Mouse (Mus musculus) layer of hippocampus, adult 11-12 months (tissue): ENCODE results near the gene Plcd3.

Source experiments
- DNase-seq: peaks from one replicate; pipeline ENCODE4 v3.0.0; 2022; ENCODE audit warnings: low spot score

Plcd3 gene

GRCm38 (mm10) chr11:103101481-103101865 lies at the start of gene Plcd3, which contains the start of gene Acbd4:
Gene Plcd3, minus strand, starts transcription at chr11:103101658.
Gene Acbd4, plus strand, starts transcription at chr11:103101682.
- DNase-seq, result peak; percentile 69

GRCm38 (mm10) chr11:103149771-103150170 lies 48.3 kb upstream of the Plcd3 start:
- DNase-seq, result no peak

GRCm38 (mm10) chr11:103147766-103148165 lies 46.3 kb upstream of the Plcd3 start:
- no peak for DNase-seq

- DNase-seq, result no peak
Measured at GRCm38 (mm10) chr11:103146386-103146785, 44.9 kb upstream of the Plcd3 start.

- no peak for DNase-seq
Measured at GRCm38 (mm10) chr11:103144309-103145285, 43.1 kb upstream of the Plcd3 start.

- DNase-seq, result peak; percentile 91
Measured at GRCm38 (mm10) chr11:103142441-103143182, 41.2 kb upstream of the Plcd3 start.

GRCm38 (mm10) chr11:103141944-103142255 lies 40.4 kb upstream of the Plcd3 start:
- DNase-seq, result no peak

GRCm38 (mm10) chr11:103141101-103141943 lies 39.9 kb upstream of the Plcd3 start:
- DNase-seq, result no peak

GRCm38 (mm10) chr11:103140763-103141100 lies 39.3 kb upstream of the Plcd3 start:
- no peak for DNase-seq

GRCm38 (mm10) chr11:103139951-103140762 lies 38.7 kb upstream of the Plcd3 start:
- DNase-seq, result no peak

GRCm38 (mm10) chr11:103136039-103136577 lies 34.6 kb upstream of the Plcd3 start:
- no peak for DNase-seq

GRCm38 (mm10) chr11:103134221-103134620 lies 32.8 kb upstream of the Plcd3 start:
- DNase-seq, result peak; percentile 34

GRCm38 (mm10) chr11:103133456-103134185 lies 32.2 kb upstream of the Plcd3 start:
- DNase-seq, result no peak

GRCm38 (mm10) chr11:103132576-103133455 lies 31.4 kb upstream of the Plcd3 start:
- peak; percentile 100 for DNase-seq

- peak; percentile 64 for DNase-seq
Measured at GRCm38 (mm10) chr11:103131701-103132575, 30.5 kb upstream of the Plcd3 start, which contains the start of gene Hexim2. Gene Hexim2, plus strand, starts transcription at chr11:103132429.

GRCm38 (mm10) chr11:103120315-103120714 lies 18.9 kb upstream of the Plcd3 start:
- no peak for DNase-seq

GRCm38 (mm10) chr11:103119609-103120008 lies 18.2 kb upstream of the Plcd3 start:
- no peak for DNase-seq

- DNase-seq, result no peak
Measured at GRCm38 (mm10) chr11:103118866-103119265, 17.4 kb upstream of the Plcd3 start.
